Mouse (Mus musculus) MEL-GATA-1-ER (cell line): ENCODE data around the gene Phf21a.
"Not testable (repeated sequence)": the region's sequence is repeated elsewhere in the genome, so short reads cannot be mapped to it uniquely, and the experiment has no call there.

ENCODE experiments used
- DNase-seq: peaks from one replicate; pipeline ENCODE4 v3.0.0-alpha.2; 2012; ENCODE audit warnings: low read depth; ENCODE audit errors: extremely low read depth

Phf21a gene

GRCm38 (mm10) chr2:92082196-92082595 is 10.7 kb upstream of the Phf21a start:
- DNase-seq, result no peak

- DNase-seq, result no peak
These were observed 7.2 kb upstream of the Phf21a start for GRCm38 (mm10) chr2:92085721-92086120.

- DNase-seq, result no peak
These were observed 5.9 kb upstream of the Phf21a start for GRCm38 (mm10) chr2:92087065-92087464.

GRCm38 (mm10) chr2:92089782-92090181 is 3.1 kb upstream of the Phf21a start:
- DNase-seq, result no peak

GRCm38 (mm10) chr2:92093503-92093902 is 586 bp downstream of the Phf21a start:
- not testable (repeated sequence) for DNase-seq

- DNase-seq, result no peak
These were observed 1.2 kb downstream of the Phf21a start for GRCm38 (mm10) chr2:92094078-92094477.

GRCm38 (mm10) chr2:92100768-92101167 is 7.9 kb downstream of the Phf21a start:
- no peak for DNase-seq

- DNase-seq, result peak; percentile 70
These were observed 31.6 kb downstream of the Phf21a start for GRCm38 (mm10) chr2:92124523-92124922.

GRCm38 (mm10) chr2:92125330-92125729 is 32.4 kb downstream of the Phf21a start:
- peak; percentile 52 for DNase-seq

GRCm38 (mm10) chr2:92130071-92130470 is 37.2 kb downstream of the Phf21a start:
- DNase-seq, result no peak

GRCm38 (mm10) chr2:92138736-92139135 is 45.8 kb downstream of the Phf21a start:
- no peak for DNase-seq

- DNase-seq, result no peak
These were observed 46.4 kb downstream of the Phf21a start for GRCm38 (mm10) chr2:92139365-92139764.

- no peak for DNase-seq
These were observed 47.5 kb downstream of the Phf21a start for GRCm38 (mm10) chr2:92140383-92140782.

GRCm38 (mm10) chr2:92141073-92141472 is 48.2 kb downstream of the Phf21a start:
- DNase-seq, result no peak

- no peak for DNase-seq
These were observed 51.0 kb downstream of the Phf21a start for GRCm38 (mm10) chr2:92143932-92144331.

- DNase-seq, result not testable (repeated sequence)
These were observed 55.2 kb downstream of the Phf21a start for GRCm38 (mm10) chr2:92147925-92148750.

- no peak for DNase-seq
These were observed 71.4 kb downstream of the Phf21a start for GRCm38 (mm10) chr2:92164291-92164690.

GRCm38 (mm10) chr2:92166950-92167349 is 74.0 kb downstream of the Phf21a start:
- DNase-seq, result no peak

GRCm38 (mm10) chr2:92171046-92171643 is 78.2 kb downstream of the Phf21a start:
- no peak for DNase-seq

- DNase-seq, result no peak
These were observed 79.4 kb downstream of the Phf21a start for GRCm38 (mm10) chr2:92172300-92172699.

- no peak for DNase-seq
These were observed 80.3 kb downstream of the Phf21a start for GRCm38 (mm10) chr2:92173186-92173585.

GRCm38 (mm10) chr2:92174265-92174664 is 81.3 kb downstream of the Phf21a start:
- DNase-seq, result peak; percentile 96

- DNase-seq, result no peak
These were observed 82.1 kb downstream of the Phf21a start for GRCm38 (mm10) chr2:92175002-92175401.
